Mouse (Mus musculus) right cerebral cortex, postnatal 4 days (tissue): Measurements from ENCODE around the gene Dync1li1.
"Not testable (repeated sequence)": the region's sequence is repeated elsewhere in the genome, so short reads cannot be mapped to it uniquely, and the experiment has no call there.

Experiments used
- DNase-seq: peaks from one replicate; pipeline ENCODE4 v3.0.0-alpha.2; 2022

Gene Dync1li1

GRCm38 (mm10) chr9:114688252-114688952 lies at the start of gene Dync1li1:
TSS of gene Dync1li1 (plus strand) at chr9:114688790.
- peak; percentile 98 for DNase-seq

GRCm38 (mm10) chr9:114639186-114639748 lies 49.3 kb upstream of the Dync1li1 start:
- no peak for DNase-seq

DNA sequence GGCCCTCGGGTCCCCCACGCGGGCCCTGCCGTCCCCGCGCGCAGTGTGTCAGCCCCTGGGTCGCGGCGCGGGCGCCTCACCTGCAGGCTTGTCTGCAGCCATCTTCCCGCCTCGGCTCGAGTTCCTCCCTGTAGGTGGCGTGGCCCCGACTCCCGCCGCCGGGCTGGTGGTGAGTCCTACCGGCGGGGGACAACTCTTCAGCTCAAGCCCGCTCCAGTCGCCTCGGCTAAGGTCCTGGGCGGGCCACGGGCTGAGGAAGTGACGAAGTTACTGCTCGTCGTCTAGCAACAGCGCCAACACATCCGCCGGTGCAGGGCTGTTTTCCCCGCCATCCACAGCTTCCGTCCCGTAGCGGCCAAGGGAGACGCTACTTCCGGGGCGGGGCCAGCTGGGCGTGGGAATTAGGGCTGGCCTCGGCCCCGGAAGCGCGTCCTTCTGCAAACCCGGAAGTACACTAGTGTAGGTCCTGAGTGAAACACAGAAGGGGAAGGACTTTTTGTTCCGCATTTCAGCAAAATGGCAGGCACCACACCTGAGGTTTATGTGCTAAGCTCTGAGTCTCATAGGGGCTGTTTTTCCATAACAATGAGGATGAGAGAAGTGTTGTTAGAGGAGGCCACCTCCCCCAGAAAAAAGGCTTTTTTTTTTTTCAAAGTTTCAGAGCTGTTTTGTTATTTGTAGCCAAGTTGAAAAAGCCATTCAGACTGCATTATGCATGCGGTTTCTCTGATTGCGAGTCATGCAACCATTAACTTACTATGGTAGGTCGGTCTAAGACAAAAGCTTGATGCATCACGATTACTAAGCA lies 48.5 kb upstream of the Dync1li1 start, which contains the start of gene Cnot10:
Gene Cnot10 (minus strand): TSS at position 346 of the 808 bp plus-strand sequence.
- DNase-seq, result peak; percentile 96

- no peak for DNase-seq
Measured at GRCm38 (mm10) chr9:114646556-114647505, 41.8 kb upstream of the Dync1li1 start.

- no peak for DNase-seq
Measured at GRCm38 (mm10) chr9:114647506-114648432, 40.8 kb upstream of the Dync1li1 start.

- DNase-seq, result not testable (repeated sequence)
Measured at GRCm38 (mm10) chr9:114648472-114648871, 40.1 kb upstream of the Dync1li1 start.

DNA sequence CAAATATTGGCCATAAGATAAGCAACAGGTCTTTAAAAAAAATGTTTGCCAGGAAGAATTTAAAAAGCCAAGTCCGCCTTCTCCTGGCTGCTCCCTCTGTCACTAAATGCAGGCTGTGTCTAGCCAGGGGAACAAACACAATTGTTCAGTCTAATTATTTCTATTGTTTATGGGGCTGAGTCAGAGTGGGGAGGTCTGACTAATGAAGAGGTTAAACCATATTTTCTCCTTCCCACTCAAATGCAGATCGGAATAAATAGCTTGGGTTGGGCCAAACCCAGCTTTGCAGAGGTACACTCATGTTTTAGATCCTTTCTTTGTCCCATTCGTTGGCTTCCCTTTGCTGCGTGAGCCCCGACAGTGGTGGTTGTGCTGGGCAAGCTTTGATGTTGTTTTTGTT lies 39.2 kb upstream of the Dync1li1 start:
- no peak for DNase-seq

GRCm38 (mm10) chr9:114650938-114651634 lies 37.5 kb upstream of the Dync1li1 start:
- no peak for DNase-seq

- DNase-seq, result no peak
Measured at GRCm38 (mm10) chr9:114655356-114655755, 33.2 kb upstream of the Dync1li1 start.

DNA sequence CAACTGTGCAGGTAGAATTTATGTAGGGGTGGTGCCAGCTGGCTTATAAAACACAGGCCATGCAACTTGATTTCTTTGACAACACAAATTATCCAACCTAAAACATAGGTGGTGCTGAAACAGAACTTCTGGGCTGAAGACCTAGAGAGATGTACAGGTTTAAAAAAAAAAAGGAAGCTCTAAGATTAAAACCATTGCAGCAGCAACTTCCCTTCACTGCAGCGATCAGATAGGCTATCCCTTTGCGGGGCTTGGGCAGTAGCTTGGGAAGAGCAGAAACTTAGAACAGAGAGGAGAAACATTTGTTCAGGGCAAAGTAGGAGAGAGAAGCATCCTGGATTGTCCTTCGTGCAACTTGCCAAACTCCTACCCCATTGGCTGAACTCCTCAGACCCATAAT lies 31.9 kb upstream of the Dync1li1 start:
- no peak for DNase-seq

DNA sequence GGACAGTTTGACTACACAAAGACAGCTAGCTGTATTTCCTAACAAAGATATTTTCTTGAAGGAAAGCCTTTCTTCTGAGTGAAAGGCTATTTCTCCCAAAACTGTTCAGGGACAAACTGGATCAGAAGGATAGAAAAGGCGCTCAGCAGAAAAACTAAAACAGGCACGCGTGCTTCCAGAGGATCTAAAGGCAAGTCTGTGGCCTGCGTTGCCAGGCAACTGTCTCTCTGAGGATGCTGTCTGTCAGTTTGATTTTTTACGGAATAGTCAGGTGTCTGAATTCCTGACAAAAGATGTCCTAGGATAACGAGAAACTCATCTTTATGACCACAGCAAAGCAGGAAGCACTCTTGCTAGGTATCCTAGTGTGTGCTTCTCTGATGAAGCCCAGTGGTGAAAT lies 28.1 kb upstream of the Dync1li1 start:
- no peak for DNase-seq

DNA sequence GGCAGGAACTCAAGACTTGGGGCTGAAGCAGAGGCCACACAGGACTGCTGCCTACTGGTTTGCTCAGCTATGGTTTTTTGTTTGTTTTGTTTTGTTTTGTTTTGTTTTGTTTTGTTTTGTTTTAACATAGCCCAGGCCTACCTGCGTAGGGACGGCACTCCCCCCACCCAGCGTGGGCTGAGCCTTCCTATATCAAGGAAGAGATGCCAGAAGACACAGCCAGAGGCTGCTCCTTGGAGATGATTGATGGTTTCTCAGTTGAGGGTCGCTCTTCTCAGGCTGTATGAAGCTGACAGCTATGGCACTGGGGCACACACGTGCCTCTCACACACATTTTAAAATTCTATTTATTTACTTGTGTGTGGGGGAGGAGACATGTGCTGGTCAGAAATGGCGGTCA lies 27.6 kb upstream of the Dync1li1 start:
- DNase-seq, result no peak

DNA sequence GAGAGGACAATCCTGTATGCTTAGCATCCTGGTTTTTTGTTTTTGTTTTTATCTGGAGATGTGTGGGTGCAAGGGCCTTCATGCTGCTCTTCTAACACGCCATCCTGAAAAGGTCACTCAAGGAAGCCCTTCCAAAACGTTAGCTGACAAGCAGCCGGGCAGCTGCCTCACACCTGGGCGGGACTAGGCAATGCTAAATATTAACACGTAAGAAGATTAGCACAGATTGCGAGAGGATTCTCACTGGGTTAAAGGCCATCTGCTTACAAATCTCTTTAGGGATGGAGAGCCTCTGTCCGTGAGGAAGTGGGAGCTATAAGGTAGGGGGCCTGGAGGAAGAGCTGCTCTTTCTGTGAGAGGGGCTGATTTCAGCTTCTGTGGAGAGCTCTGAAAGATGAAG lies 26.6 kb upstream of the Dync1li1 start:
- no peak for DNase-seq

GRCm38 (mm10) chr9:114663782-114664181 lies 24.8 kb upstream of the Dync1li1 start:
- no peak for DNase-seq

DNA sequence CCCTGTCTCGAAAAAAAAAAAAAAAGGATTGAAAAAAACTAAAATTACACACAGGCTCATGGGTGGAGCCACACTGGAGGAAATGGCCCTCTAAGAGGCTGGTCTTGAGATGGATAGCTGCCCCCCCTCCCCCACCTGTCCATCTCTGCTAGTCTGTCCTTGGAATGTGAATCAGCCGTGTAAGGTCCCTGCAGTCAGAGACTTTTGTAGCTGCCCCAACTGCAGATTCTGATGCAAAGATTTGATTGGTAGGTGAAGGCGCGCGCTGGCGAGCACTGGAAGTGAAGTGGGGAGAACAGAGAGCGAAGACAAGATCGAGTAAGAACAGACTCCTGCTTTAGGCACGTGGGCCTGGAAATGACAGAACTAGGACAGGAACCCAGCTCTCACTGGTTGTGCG lies 21.7 kb upstream of the Dync1li1 start:
- DNase-seq, result no peak

DNA sequence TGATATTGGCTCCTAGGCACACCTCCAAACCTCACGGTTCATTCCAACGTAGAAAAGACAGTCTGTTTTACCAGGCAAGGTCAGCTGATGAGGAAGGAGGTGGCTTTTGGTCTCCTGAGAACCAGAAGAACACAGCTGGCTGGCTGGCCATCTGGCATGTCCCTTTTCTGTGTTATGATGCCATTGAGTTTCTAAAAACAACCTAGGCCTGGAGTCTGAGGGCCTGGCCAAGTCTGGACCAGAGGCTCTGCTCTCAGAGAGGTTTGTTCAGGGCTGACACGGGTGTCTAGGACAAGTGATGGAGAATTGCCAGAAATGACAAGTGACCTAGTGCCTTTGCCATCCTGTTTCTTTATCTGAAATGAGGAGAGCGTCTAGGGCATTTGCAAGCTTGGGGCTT lies 20.5 kb upstream of the Dync1li1 start:
- DNase-seq, result no peak

DNA sequence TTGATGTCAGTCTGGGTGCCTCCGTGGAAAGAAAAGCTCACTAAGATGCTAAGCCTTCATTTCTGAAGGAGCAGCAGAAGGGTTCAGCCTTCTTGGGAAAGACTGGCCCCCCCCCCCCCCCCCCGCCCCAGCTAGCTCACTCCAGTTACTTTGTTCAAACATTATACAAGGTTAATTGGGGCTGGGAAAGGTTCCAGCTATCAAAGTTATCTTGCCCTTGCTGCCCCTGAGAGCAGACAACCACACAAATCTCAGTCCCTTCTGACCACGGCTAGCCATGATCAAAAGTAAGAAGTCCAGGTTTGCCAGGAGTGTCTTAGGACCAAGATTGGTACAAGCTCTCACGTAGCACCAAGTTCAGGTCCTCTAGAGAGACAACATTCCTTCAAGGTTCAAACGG lies 19.6 kb upstream of the Dync1li1 start:
- no peak for DNase-seq

GRCm38 (mm10) chr9:114671946-114672345 lies 16.6 kb upstream of the Dync1li1 start:
- DNase-seq, result no peak

GRCm38 (mm10) chr9:114672703-114673561 lies 15.7 kb upstream of the Dync1li1 start:
- DNase-seq, result peak; percentile 22

GRCm38 (mm10) chr9:114673626-114674025 lies 15.0 kb upstream of the Dync1li1 start:
- no peak for DNase-seq
